Mouse (Mus musculus) liver, adult (tissue): ENCODE measurements around the gene Hoxb7.

Source experiments
- GATA4 ChIP-seq: IDR thresholded peaks from 2 replicates; pipeline ENCODE4 v1.6.1; 2014; ENCODE audit warnings: mild to moderate bottlenecking, low read length; ENCODE audit not compliant: insufficient replicate concordance

The Hoxb7 gene

GRCm38 (mm10) chr11:96311520-96312417, 25.3 kb downstream of the Hoxb7 start:
- no peak for TF ChIP-seq GATA4

- TF ChIP-seq GATA4, result no peak
Measured at GRCm38 (mm10) chr11:96313134-96313533, 26.7 kb downstream of the Hoxb7 start.

- TF ChIP-seq GATA4, result no peak
Measured at GRCm38 (mm10) chr11:96313806-96314428, 27.5 kb downstream of the Hoxb7 start.

- no peak for TF ChIP-seq GATA4
Measured at GRCm38 (mm10) chr11:96314671-96315343, 28.4 kb downstream of the Hoxb7 start.

GRCm38 (mm10) chr11:96315344-96315681, 28.9 kb downstream of the Hoxb7 start:
- no peak for TF ChIP-seq GATA4

- no peak for TF ChIP-seq GATA4
Measured at GRCm38 (mm10) chr11:96316696-96317607, 30.5 kb downstream of the Hoxb7 start.

- TF ChIP-seq GATA4, result no peak
Measured at GRCm38 (mm10) chr11:96317608-96318367, 31.4 kb downstream of the Hoxb7 start, which contains the start of gene Hoxb4. Gene Hoxb4, plus strand, starts transcription at chr11:96318267.

GRCm38 (mm10) chr11:96318368-96319070, 32.1 kb downstream of the Hoxb7 start:
- no peak for TF ChIP-seq GATA4

GRCm38 (mm10) chr11:96319071-96319902, 32.9 kb downstream of the Hoxb7 start:
- TF ChIP-seq GATA4, result no peak

- TF ChIP-seq GATA4, result no peak
Measured at GRCm38 (mm10) chr11:96319910-96320309, 33.5 kb downstream of the Hoxb7 start.

- no peak for TF ChIP-seq GATA4
Measured at GRCm38 (mm10) chr11:96320688-96321087, 34.3 kb downstream of the Hoxb7 start.

GRCm38 (mm10) chr11:96321846-96322245, 35.4 kb downstream of the Hoxb7 start:
- no peak for TF ChIP-seq GATA4

- TF ChIP-seq GATA4, result no peak
Measured at GRCm38 (mm10) chr11:96322738-96323137, 36.3 kb downstream of the Hoxb7 start.

- TF ChIP-seq GATA4, result no peak
Measured at GRCm38 (mm10) chr11:96323154-96323553, 36.7 kb downstream of the Hoxb7 start, which contains the start of gene Hoxb3. Gene Hoxb3, plus strand, starts transcription at chr11:96323326.
